Mouse (Mus musculus) C2C12 (cell line): ENCODE data around the gene Spic. TPM values are rescaled to one million over a fixed set of nuclear protein-coding genes. Genes with fewer than 3 reads are reported as not detected.

Source experiments
- H3K27me3 ChIP-seq: one replicate; pipeline ENCODE4 v1.6.1; 2011; ENCODE audit not compliant: control insufficient read depth, insufficient read depth, insufficient read length
- H3K36me3 ChIP-seq: one replicate; pipeline ENCODE4 v1.6.1; 2011; ENCODE audit not compliant: control insufficient read depth, insufficient read depth
- H3K4me3 ChIP-seq: one replicate; pipeline ENCODE4 v1.5.1; 2011; ENCODE audit warnings: mild to moderate bottlenecking, control low read depth; ENCODE audit not compliant: poor library complexity, insufficient read depth, severe bottlenecking
- H3K79me2 ChIP-seq: one replicate; pipeline ENCODE4 v1.6.1; 2011; ENCODE audit not compliant: control insufficient read depth, insufficient read depth
- H3K79me3 ChIP-seq: one replicate; pipeline ENCODE4 v1.6.1; 2011; ENCODE audit warnings: low read depth, control low read depth
- H3ac ChIP-seq: one replicate; pipeline ENCODE3; 2011; ENCODE audit warnings: low read depth; ENCODE audit not compliant: control insufficient read depth, insufficient read length
- CEBPB ChIP-seq: IDR thresholded peaks from one replicate; pipeline ENCODE4 v1.6.1; 2011; ENCODE audit warnings: low read depth, mild to moderate bottlenecking, control low read depth, moderate library complexity
- CTCF ChIP-seq: IDR thresholded peaks from one replicate; pipeline ENCODE4 v1.5.1; 2011; ENCODE audit not compliant: control insufficient read depth, insufficient read depth, insufficient read length
- FOSL1 ChIP-seq: IDR thresholded peaks from one replicate; pipeline ENCODE4 v1.8.0; 2011; ENCODE audit warnings: mild to moderate bottlenecking, low read length; ENCODE audit not compliant: poor library complexity, insufficient read depth, severe bottlenecking
- MAX ChIP-seq: IDR thresholded peaks from one replicate; pipeline ENCODE4 v1.6.1; 2011; ENCODE audit warnings: mild to moderate bottlenecking, control low read depth
- MYOD1 ChIP-seq: IDR thresholded peaks from one replicate; pipeline ENCODE4 v1.6.1; 2011; ENCODE audit warnings: low read depth; ENCODE audit not compliant: control insufficient read depth, insufficient read length
- MYOG ChIP-seq: IDR thresholded peaks from one replicate; pipeline ENCODE4 v1.6.1; 2011; ENCODE audit not compliant: control insufficient read depth, insufficient read length; ENCODE audit errors: extremely low read depth
- USF1 ChIP-seq: IDR thresholded peaks from one replicate; pipeline ENCODE4 v1.6.1; 2011; ENCODE audit warnings: low read depth, mild to moderate bottlenecking, control low read depth, moderate library complexity
- polyA plus RNA-seq: library from polyadenylated mRNA; unstranded; fragments of >200 nt; fragmentation: generic; extraction: Trizol; gene quantifications from one replicate; pipeline ENCODE4 v1.2.1, GENCODE M21; 2012; ENCODE audit warnings: missing spikeins

Spic gene
- polyA plus RNA-seq, 1 experiment, result not detected

- H3K27me3 ChIP-seq, result no peaks in the 10 kb centered on the region
- H3K79me2 ChIP-seq, result no peaks in the 10 kb centered on the region
- TF ChIP-seq USF1, result no peak
- TF ChIP-seq MYOG, result no peak
- no peak for TF ChIP-seq FOSL1
- no peak overlapping the region for H3K4me3 ChIP-seq
- H3ac ChIP-seq, result no peak overlapping the region
- no peaks in the 10 kb centered on the region for H3K36me3 ChIP-seq
- no peaks in the 10 kb centered on the region for H3K79me3 ChIP-seq
Measured at GRCm38 (mm10) chr10:88630663-88631329, 54.0 kb downstream of the Spic start.

GRCm38 (mm10) chr10:88627052-88627451 is 57.8 kb downstream of the Spic start:
- Histone ChIP-seq H3K27me3 (no peaks in the 10 kb centered on the region), H3K36me3 (no peaks in the 10 kb centered on the region), H3K79me2 (no peaks in the 10 kb centered on the region), H3K4me3 (no peak overlapping the region), H3ac (no peak overlapping the region), H3K79me3 (no peaks in the 10 kb centered on the region)
- TF ChIP-seq USF1, result no peak
- TF ChIP-seq FOSL1, result no peak
- no peak for TF ChIP-seq MAX
- no peak for TF ChIP-seq CTCF
- no peak for TF ChIP-seq MYOD1
- TF ChIP-seq MYOG, result no peak
- TF ChIP-seq CEBPB, result no peak

GRCm38 (mm10) chr10:88626176-88626575 is 58.6 kb downstream of the Spic start:
- Histone ChIP-seq H3K79me3 (no peaks in the 10 kb centered on the region), H3K36me3 (no peaks in the 10 kb centered on the region), H3ac (no peak overlapping the region), H3K4me3 (no peak overlapping the region), H3K79me2 (no peaks in the 10 kb centered on the region), H3K27me3 (no peaks in the 10 kb centered on the region)
- no peak for TF ChIP-seq MYOG
- no peak for TF ChIP-seq FOSL1
- no peak for TF ChIP-seq CTCF

Other genes starting within 250 kb of the Spic start
- gene Sycp3, start 225.4 kb downstream of the Spic start, polyA plus RNA-seq, result not detected
- gene Chpt1, start 180.9 kb downstream of the Spic start, polyA plus RNA-seq, result 8.4 TPM
- gene Mybpc1, start 79.9 kb downstream of the Spic start, polyA plus RNA-seq, result not detected
- gene Arl1, start 45.8 kb upstream of the Spic start, polyA plus RNA-seq, result 55.0 TPM
- gene Utp20, start 141.8 kb upstream of the Spic start, polyA plus RNA-seq, result 24.2 TPM
- 0.01 TPM for gene Slc5a8, start 201.0 kb upstream of the Spic start, polyA plus RNA-seq